Mouse (Mus musculus) heart, adult 2 months (tissue): Measurements from ENCODE around the gene Cacna1a.

ENCODE experiments used
- CTCF ChIP-seq: fragments of 200-600 bp; IDR thresholded peaks from 2 replicates; pipeline ENCODE4 v1.8.1; 2022; ENCODE audit warnings: antibody characterized with exemption, mild to moderate bottlenecking, moderate library complexity
- EP300 ChIP-seq: fragments of 200-500 bp; IDR thresholded peaks from 2 replicates; pipeline ENCODE4 v1.6.1; 2011; ENCODE audit warnings: low read depth, low read length, control low read depth; ENCODE audit not compliant: insufficient read depth
- POLR2A ChIP-seq: fragments of 200-500 bp; IDR thresholded peaks from 2 replicates; pipeline ENCODE4 v1.6.1; 2011; ENCODE audit warnings: mild to moderate bottlenecking, low read depth, low read length, control low read depth; ENCODE audit not compliant: insufficient read depth

GRCm38 (mm10) chr8:84617005-84617404 lies 228.8 kb downstream of the Cacna1a start:
- TF ChIP-seq EP300 (no peak), POLR2A (no peak), CTCF (no peak)
